Mouse (Mus musculus) kidney, postnatal 4 days (tissue): ENCODE measurements around the gene Arfgap3.
"Not testable (repeated sequence)": the region's sequence is repeated elsewhere in the genome, so short reads cannot be mapped to it uniquely, and the experiment has no call there.

Experiments
- DNase-seq, 2 experiments: peaks; one replicate each; pipeline ENCODE4 v3.0.0; 2021; ENCODE audit warnings: mixed read lengths in 2 of 2

The Arfgap3 gene

DNA sequence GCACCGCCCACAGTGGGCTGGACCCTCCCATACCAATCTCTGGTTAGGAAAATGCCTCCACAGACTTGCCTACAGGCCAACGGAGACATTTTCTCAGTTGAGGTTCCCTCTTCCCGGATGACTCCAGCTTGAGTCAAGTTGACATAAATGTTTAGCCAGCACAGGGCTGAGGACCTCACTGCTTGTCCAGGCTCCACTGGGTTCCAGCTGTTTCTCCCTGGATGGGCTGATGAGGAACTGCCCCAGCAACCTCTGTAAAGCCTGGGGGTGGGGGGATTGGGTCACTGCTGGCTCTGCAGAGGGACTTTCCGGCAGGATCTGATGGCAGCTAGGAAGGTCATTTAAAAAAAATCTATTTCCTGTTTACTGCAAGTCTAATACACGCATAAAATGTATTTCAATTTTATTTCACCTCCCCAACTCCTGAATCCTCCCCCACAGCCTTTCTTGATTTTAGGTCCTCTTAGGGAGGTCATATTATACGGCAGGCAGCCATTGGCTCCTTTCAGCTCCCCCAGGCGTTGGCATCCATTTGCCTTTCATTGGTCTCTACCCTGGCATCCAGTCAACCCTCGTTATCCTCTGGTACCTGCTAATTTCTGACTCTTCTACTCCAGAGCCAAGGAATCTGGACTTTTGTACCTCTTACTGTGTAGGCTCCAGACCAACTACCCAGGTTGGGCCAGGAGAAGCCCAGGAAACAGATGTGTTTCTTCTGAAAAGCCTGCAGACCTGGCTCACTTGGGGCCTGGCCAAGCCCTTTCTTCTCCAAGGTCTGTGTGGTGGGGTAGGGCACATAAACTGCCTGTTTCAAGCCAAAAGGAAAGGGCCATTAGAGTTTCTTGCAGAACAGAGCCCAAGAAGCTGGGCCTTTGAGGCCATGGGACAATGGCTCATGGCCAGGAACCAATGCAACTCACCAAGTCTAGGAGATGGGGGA is 56.1 kb downstream of the Arfgap3 start:
- peak; percentile 56 to 74 for DNase-seq

DNA sequence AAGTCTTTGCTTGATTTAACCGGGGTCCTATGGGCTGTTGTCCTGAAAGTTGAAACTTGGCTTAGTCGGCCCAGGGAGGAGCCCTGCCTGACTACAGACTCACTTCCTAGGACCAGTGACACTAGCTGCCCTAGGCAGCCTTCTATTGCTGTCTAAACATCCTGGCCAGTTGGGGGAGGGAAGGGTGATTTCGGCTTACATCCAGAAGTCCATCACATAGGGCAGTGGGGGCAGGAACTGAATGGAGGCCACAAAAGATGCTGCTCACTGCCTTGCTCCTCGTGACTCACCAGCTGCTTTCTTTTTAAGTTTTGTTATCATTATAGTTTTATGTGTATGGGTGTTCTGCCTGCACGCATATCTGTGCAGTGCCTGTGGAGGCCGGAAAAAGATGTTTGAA is 56.9 kb downstream of the Arfgap3 start:
- peak; percentile 65 to 77 for DNase-seq

DNA sequence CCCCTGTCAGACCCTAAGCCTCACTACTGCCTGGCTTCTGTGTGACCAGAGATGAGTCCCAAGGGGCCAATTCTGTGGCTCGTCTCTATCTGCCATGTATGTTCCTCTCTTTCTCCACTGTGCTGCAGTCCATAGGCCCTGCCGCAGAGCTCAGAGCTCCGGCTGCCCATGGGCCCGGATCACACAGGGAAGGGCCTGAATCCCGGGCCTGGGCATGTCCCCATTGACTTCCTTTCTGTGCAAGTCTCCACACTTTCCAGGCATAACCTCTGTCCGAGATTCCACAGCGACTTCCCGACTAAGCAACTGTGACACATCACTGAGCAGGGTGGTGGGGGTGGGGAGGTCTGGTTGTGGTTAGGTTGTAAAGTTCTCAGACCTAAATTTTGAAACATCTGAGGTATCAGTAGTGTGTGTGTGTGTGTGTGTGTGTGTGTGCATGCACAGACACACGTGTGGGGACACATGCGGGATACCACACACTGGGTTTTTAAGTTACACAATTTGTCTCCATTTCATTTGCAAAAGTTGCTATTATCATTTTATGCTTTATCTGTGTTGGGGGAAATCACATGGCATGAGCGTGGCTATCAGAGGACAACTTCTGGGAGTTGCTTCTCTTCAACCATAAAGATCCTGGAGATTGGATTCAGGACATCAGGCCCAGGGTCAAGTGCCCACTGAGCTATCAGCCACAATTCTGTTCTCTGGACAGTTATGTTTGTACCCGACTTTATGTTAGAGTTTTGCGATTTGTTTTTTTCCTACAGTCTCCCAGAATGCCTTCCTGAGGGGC is 57.6 kb downstream of the Arfgap3 start:
- DNase-seq: peak; percentile 54 to 74

DNA sequence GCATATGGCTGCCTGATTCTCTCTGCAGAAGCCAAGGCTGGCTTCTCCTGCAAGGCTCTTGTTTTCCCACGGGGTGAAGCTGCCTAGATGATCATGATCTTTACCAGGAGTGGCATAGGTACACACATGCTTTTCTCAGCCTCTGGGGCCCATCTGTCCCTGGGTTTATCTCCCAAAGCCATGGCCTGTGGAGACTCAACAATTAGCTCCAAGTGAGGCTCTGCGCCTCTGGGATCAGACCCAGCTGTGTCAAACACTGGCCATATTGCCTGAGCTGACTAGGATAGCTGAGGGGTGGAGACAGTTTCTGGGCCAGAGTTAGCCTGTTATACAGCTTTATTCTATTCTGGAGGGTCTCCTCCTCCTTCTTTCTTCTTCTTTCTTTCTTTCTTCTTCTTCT is 59.1 kb downstream of the Arfgap3 start:
- DNase-seq: no peak

DNA sequence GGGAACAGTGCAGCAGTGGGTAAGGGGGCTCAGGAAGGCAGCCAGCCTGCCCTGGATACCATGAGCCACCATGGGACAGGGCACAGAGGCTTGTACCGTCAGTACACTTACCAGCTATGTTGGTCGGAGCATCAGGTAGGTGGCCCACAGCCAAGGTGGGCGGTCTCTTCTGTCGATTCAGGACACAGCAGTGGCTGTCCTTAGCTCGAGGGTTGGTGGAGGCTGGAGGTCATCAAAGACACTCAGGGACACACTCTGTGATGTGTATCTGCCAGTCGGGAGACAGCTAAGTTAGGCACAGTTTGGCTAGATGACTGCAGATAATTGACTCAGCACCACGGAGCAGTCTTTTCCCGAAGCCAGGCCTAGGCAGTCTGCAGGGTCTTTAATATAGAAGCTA is 65.2 kb downstream of the Arfgap3 start:
- DNase-seq: no peak

DNA sequence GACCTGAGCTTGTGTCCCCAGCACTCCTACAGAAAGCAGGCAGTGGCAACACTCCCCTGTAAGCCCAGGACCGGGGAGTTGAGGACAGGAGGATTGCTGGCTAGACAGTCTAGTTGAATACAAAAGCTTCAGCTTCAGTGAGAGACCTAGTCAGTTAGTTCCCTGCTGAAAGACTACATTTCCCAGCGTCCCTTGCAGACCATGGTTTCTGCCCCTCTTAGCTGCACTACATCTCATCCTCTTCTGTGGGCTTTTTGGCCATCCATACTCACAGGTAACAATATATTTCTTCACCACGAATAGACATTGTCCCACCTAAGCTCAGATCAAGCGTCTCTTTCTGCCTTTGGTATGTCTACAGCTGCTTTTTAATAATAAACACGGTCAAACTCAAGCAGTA is 67.7 kb downstream of the Arfgap3 start:
- DNase-seq: no peak

DNA sequence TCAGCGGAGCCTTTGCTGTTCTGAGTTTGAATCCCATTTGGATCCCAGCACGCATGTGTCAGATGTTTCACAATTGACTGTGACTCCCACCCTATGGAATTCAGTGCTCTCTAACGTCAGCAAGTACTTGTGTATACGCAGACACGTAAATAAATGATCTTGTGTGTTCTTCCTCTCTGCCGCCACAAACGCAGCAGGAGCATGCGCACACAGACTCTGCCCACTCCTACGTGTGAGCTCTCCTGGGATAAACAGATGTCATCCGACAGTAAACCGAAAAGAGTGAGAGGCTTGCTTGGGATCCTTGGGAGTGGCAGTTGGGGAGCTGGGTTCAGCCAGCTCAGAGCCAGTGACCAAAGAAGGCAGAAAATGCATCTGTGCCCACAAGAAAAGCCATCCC is 68.7 kb downstream of the Arfgap3 start:
- DNase-seq: no peak

DNA sequence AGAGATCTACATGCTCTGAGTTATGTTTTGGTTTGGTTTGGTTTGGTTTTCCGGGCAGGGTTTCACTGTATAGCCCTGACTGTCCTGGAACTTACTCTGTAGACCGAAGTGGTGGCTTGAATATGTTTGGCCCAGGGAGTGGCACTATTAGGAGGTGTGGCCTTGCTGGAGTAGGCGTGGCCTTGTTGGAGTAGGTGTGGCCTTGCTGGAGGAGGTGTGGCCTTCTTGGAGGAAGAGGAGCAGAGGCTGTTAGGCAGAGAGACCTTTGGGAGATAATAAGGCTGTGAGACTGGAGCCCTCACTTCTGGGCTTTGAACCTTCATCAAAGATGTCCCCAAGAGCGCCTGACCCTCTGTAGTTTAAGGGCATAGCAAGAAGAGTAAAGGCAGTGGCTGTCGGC is 71.5 kb downstream of the Arfgap3 start:
- DNase-seq: no peak

DNA sequence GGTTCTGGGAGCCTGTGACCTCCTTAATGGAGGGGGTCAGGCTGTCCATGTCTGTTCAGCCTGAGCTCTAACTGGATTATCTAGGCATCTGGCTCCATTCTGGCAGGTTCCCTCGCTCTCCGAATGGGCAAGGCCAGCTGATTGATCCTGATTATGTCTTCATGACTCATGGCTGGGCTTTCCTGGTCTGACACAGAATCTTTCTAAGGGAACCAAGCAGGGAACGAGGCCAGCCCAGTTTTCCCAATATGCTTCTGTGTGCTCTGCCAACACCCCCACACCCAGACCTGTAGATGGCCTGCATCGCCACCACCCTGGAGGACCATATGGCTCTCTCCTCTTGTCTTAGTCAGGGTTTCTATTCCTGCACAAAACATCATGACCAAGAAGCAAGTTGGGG is 72.6 kb downstream of the Arfgap3 start:
- DNase-seq: no peak

DNA sequence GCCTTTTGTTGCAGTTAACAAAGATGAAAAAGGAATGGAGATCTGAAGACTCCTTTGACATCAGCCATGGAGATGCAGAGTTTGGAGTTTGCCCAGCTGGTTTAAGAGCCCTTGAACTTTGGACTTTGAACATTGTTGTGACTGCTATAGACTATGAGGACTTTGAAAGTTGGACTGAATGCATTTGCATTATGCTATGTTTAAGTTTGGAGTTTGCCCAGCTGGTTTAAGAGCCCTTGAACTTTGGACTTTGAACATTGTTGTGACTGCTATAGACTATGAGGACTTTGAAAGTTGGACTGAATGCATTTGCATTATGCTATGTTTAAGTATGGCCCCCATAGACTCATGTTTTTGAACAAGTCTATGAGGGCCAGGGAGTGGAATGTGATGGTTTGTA is 75.8 kb downstream of the Arfgap3 start:
- not testable (repeated sequence) for DNase-seq

DNA sequence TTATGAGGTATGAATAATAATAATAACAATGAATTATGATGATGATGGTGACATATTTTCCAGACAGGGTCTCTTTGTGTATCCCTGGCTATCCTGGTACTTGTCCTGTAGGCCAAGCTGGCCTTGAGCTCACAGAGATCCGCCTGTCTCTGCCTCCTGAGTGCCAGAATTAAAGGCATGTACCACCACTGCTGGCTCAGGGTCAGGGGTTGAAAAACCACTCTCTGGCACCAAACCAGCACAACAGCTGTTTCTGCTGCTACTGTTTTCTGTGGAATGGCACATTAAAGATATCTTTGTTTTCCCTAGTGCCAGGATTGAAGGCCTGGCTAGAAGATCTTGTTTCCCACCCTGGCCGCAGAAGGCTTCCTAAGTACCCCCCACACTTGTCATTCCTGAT is 77.0 kb downstream of the Arfgap3 start:
- DNase-seq: no peak

DNA sequence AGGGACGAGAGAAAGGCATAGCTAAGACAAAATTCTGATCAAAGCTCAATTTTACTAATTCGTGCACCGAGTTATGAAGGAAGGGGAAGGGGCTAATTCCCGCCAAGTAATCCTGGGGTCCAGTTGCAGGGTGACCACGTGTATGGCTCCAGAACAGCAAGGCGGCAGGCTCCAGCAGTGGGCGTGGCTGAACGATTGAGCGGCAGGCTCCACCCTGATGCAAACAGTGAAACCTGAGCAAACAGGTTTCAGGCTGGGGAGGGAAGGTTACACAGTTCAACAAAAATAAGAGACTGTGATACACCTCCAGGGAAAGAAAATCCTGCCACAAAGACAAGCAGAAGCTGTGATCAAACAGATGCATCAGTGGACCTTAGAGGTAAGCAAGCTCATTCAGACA is 78.8 kb downstream of the Arfgap3 start:
- peak; percentile 21 to 39 for DNase-seq

DNA sequence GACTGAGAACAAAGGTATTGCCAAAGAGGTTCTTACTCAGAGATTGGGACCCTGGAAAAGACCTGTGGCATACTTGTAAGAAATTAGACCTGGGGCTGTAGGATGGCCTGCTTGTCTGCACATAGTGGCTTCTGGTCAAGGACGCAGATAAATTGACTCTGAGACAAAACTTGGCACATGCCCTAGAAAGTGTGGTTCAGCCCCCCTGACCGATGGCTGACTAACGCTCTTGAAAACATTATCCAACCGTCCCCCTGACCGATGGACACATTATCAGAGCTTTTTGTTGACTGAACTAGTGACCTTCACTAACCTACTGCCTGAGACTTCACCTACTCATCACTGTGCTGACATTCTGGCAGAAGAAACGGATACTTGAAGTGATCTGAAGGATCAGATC is 80.1 kb downstream of the Arfgap3 start:
- not testable (repeated sequence) for DNase-seq

DNA sequence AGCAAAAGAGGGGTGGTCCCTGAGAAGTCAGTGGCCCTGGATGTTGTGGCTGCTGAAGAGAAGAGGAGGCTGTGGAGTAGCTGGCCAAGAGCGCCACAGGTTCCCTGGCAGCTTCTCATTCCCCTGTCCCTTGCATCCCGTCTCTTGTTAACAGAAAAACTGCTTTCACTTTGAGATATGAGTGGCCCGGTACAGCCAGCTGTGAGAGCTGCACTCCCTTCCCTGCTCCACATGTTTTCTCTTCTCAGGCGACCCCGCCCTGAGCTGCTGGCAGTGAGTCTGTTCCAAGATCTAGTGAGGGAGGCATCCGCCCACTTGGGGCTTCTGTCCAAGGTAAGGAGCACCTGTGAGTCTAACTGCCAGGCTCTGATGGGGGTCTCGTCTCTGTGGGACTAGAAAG is 81.6 kb downstream of the Arfgap3 start:
- peak; percentile 40 to 60 for DNase-seq

DNA sequence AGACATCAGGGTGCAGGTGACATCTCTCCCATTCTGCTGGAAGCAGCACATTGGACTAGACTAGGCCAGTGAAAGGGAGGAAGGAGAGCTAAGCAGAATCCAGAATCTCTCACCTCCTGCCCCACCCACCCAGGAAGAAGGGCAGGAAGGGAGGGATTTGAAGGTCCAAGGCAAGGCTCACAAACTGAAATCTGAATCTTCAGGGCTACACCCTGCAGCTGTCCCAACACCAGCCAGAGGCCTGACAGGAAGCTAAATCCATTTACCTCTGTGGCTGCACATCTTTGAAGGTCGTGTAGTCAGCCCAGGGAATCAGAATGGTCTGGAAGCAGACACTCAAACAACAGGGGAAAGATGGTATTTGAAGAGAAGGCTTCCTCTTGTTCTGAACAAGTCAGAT is 84.8 kb downstream of the Arfgap3 start:
- no peak for DNase-seq

DNA sequence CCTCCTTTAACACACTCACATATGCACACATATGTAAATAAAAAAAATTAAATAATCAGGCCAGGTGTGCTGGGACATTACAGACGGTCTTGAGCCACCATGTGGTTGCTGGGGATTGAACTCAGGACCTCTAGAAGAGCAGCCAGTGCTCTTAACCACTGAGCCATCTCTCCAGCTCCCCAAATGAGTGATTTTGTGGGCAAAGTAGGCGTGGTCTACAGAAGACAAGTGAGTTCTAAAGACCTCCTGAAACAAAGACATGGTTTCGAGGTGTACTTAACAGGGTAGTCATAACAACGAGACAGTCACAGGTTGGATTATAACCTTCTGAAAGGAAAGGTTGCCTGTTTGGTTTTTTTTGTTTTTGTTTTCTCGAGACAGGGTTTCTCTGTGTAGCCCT is 86.6 kb downstream of the Arfgap3 start:
- no peak for DNase-seq

DNA sequence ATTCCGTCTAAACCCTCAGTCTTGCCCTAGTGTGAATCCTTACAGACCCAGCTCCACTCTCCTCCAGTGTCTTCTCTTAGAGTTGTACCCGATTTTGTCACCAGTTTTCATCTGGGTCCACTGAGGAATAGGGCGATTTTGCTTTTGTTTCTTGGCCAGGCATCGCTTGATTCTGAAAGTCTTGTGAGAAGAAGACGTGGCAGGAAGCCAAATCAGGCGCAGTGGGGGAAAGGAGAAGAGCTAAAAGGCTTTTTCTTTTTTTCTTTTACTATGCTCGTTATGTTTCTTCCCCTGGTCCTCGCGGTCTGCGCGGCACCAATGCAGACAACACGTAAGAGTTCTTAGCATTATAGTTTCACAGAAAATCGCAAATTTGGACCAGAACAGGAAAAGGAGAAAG is 92.1 kb downstream of the Arfgap3 start:
- DNase-seq: peak; percentile 45 to 63

DNA sequence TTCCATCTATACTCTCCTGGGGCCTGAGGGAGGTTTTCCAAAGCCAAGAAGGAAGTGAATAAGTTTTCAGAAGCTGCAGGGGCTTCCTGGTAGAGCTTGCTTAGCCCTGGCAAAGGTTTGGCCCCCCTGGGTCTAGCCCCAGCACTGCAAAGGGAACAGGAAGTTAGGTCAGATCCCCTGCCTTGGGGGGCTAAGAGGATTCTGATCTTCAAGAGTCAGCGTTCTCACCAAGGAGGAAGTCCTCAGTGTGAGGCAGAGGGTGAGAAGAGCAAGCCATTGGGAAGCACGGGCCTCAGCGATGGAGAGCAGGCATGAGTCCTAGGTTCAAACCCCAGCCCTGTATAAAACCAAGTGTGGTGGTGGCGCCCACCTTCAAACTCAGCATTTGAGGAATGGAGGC is 93.6 kb downstream of the Arfgap3 start:
- no peak for DNase-seq

DNA sequence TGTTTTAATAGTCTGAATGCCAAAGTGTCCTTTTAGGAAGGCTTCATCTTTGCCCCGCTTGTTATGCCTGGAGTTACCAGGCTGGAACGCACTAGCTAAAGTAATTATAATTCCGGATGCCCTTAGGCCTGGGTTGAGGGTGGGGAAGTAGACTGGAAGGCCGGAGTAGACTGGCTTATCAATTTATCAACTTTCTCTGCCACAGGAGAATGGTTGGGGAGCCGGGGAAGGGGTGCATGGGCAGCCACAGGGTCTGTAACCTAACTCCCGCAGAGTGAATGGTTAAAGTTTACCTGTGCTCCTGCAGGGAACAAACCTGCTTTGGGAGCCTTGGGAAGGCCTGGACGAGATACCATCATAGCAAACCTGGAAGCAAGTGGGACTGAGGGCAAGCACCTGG is 94.1 kb downstream of the Arfgap3 start:
- peak in 1 of 2 experiments; percentile 35 for DNase-seq

DNA sequence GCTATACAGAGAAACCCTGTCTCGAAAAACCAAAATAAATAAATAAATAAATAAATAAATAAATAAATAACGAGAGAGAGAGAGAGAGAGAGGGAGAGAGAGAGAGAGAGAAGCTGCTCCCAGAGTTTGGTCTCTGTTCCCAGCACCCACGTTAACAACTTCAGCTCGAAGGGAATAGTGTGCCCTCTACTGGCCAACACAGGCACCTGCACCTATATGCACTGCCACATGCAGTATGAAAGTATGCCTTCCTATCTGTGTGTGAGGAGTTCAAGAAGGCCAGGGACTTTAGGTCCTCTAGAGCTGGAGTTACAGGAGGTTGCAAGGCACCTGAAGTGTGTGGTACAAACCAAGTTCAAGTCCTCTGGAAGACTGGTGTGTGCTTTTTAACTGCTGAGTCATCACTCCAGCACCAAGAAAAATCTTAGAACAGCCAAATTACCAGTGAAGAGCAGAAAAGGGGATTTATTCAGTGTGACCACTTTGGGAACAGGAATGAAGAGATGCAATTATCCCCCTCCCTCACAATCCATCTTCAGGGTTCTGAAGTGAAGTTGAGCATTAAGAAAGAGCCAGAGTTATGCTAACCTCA is 94.8 kb downstream of the Arfgap3 start:
- no peak for DNase-seq

DNA sequence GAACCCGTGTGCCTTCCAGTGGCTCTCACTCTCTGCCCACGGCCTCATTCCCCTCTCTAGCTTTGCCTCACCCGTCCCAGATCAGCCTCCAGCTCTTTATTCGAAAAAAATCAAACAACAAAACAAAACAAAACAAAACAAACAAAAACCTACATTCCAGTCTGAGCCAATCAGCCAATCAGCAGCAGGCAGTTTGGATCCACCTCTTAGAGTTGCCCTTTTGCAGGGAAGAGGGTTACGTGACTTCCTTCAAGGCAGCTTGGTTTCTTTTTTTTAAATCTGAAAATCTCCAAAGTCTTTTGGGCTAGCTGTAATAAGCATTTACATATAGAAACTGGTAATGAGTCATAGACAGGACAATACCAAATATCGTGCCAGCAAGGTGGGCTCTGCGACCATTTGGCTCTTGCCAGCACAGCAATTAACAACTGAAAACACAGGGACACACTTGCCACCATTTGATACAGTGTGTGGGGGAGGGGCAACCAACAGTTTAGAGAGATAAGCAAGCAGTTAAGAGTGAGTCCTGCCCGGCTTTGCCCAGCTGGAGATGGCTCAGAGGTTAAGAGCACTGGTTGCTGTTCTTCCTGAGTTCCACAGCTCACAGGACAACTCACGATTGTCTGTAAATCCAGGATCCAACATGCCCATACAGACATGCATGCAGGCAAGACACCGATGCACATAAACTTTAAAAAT is 95.5 kb downstream of the Arfgap3 start:
- no peak for DNase-seq

DNA sequence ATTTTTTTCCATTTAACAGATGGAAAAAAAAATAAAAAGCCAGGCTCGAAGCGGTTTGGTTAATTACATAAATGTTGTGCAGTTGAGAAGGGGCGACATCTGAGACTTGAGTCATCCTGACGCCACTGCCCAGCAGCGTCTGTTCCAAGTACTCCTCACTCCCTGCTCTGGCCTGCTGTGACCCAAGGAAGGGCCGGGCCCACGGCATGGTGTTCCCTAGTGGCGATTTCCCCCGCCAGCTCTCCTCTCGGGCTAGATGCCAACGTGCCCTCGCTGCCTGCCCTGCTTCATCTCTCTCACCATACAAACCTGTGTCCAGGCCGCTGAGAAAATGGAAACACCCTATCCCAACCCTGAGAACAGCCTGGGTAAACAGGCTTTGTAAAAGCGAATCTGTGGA is 98.0 kb downstream of the Arfgap3 start:
- peak; percentile 34 to 47 for DNase-seq
